Mouse (Mus musculus): ENCODE data around the gene Wipi1.

GRCm38 (mm10) chr11:109629021-109629521 lies 17.3 kb upstream of the Wipi1 start:
- TF ChIP-seq EP300 (IDR thresholded peaks at IDR 0.05; ENCODE audit: low read depth) (no peak), CTCF (IDR thresholded peaks at IDR 0.05; ENCODE audit: low read depth) (no peak)
